In the genomic region with DNA sequence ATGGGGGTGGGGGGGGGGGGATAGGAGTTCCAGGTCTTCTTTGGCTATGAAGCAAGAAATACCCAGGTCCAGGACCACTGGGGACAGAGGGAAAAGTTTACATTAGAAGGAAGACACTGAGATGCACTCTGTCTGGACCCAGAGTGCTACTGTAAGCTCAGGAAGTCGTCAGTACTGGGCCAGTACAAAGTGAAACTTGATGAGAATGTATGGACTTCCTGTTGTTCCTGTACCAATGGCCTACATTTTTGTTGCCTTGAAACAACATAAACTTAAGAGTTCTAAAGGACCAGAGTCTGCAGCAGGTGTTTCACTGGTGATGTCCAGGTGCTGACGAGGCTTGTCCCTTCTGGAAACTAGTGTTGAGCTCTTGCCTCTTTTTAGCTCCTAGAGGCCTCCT, we compare ENCODE assay signal across 1 mouse cellular context.
TF ChIP-seq lines count a peak whose summit lies in the region.

No protein-coding gene starts in this region.

TF ChIP-seq in CH12.LX, 34 proteins besides CTCF, POLR2A, EP300 and RAD21 (continued from another document):
- TF ChIP-seq ETS1 (conservative IDR thresholded peaks at IDR 0.05; ENCODE audit: low read depth, low read length) (no peak), TBP (conservative IDR thresholded peaks at IDR 0.05; ENCODE audit: low read depth, low read length) (no peak), CHD2 (IDR thresholded peaks at IDR 0.05; ENCODE audit: low read length) (no peak), KAT2A (IDR thresholded peaks at IDR 0.05; ENCODE audit: insufficient replicate concordance, low read length) (no peak), NELFE (IDR thresholded peaks at IDR 0.05; ENCODE audit: low read depth, low read length) (no peak), USF2 (conservative IDR thresholded peaks at IDR 0.05; ENCODE audit: low read depth, low read length) (no peak), ZKSCAN1 (IDR thresholded peaks at IDR 0.05; ENCODE audit: borderline replicate concordance, low read depth, low read length) (no peak), ZMIZ1 (IDR thresholded peaks at IDR 0.05; ENCODE audit: low read depth, low read length) (no peak), HCFC1 (IDR thresholded peaks at IDR 0.05; ENCODE audit: low read depth, low read length) (no peak), JUND (conservative IDR thresholded peaks at IDR 0.05; ENCODE audit: low read depth, low read length) (no peak), RCOR1 (conservative IDR thresholded peaks at IDR 0.05; ENCODE audit: low read depth, low read length) (no peak), MYC (IDR thresholded peaks at IDR 0.05; ENCODE audit: low read depth, low read length) (no peak)
TF ChIP-seq in CH12.LX: peak in this region for 0.
